Mouse (Mus musculus): ENCODE data around the gene Gabpa.

DNA sequence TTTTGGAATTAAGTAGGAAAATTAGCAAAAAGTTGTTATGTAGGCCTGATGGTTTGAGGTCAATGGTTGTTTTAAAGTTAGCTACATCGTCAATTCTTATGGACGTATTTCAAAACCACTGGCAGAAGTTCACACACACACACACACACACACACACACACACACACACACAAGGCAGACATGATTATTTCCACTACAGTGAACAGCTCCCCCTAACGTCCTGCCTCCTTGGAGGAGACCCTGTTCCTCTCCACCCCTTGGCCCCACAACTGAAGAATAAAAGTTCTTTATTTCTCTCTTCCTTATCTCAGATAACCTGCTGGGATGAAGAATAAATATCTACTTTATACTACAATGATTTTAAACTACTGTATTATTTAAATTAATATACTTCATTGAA lies 39.4 kb upstream of the Gabpa start:
- TF ChIP-seq CTCF (IDR thresholded peaks at IDR 0.05; ENCODE audit: borderline replicate concordance, control insufficient read depth, extremely low read depth, insufficient read depth, low read length, poor library complexity) = no peak
- no peak for TF ChIP-seq POLR2A (IDR thresholded peaks at IDR 0.05; ENCODE audit: control insufficient read depth, extremely low read depth, insufficient read depth, low read length, poor library complexity)

Measured in thymus, adult 2 months (tissue).